In the genomic region with DNA sequence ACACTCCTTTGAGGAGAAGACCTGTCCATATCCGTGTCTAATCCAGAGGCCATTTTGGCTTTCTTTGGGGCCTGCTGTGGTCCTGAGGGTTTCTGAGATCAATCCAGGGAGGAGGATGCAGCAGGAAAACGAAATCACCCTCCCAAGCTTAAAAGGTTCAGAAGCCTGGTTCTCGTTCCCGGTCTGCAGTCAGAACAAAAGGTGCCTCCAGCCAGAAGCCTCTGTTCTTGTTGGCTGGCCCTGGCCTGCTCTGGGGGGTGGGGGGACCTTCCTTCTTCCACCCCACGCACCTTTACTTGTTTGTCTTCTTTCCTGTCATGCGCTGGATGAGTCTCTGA, we compare ENCODE assay signal across 9 mouse cellular contexts. TPM values are rescaled to one million over a fixed set of nuclear protein-coding genes. Genes with fewer than 3 reads are reported as not detected.
DNase-seq lines count a peak whose midpoint lies in the region; ATAC-seq lines count a peak whose summit lies in the region.
"Had no signal": no experiment of that assay in that cellular context is flagged by ENCODE, and none has a peak within 500 bp of the region (broad histone marks: within the 10 kb centered on the region; RNA-seq: fewer than 3 reads in every experiment).

No protein-coding gene starts in this region.

- H3K4me2 ChIP-seq in heart, embryonic 14.5 days (ENCODE audit: low read length), result peak overlapping the region; percentile 57
- H3K4me2 ChIP-seq in hindbrain, embryonic 12.5 days (replicated peaks), result peak overlapping the region; percentile 42
- peak overlapping the region; percentile 46 for H3K4me2 ChIP-seq in midbrain, embryonic 12.5 days (replicated peaks)

- H3K27me3 ChIP-seq in heart, embryonic 14.5 days (ENCODE audit: control insufficient read depth, insufficient read depth, low read length), result no peaks in the 10 kb centered on the region
- H3K27me3 ChIP-seq in embryonic facial prominence, embryonic 10.5 days (replicated peaks; ENCODE audit: low read depth, poor library complexity, severe bottlenecking), result no peaks in the 10 kb centered on the region
- no peaks in the 10 kb centered on the region for H3K27me3 ChIP-seq in hindbrain, embryonic 12.5 days
- 0 out of 2 replicates have a peak, but pooled peaks cover 7% of the 10 kb centered on the region for H3K27me3 ChIP-seq in midbrain, embryonic 12.5 days

- intact Hi-C loops in heart, postnatal 14 days (cut with DNase I), result no loop called here
- intact Hi-C loops in left cerebral cortex, postnatal 14 days (cut with DNase I), result no loop called here
- intact Hi-C loops in gastrocnemius, postnatal 14 days (cut with DNase I; ENCODE audit: low total_unique reads), result no loop called here

- ATAC-seq in heart, embryonic 14.5 days (ENCODE audit: insufficient number of reproducible peaks, insufficient read depth, low FRiP score, low read depth), result no peak
- peak; percentile 32 for ATAC-seq in hindbrain, embryonic 12.5 days (ENCODE audit: low FRiP score)
- no peak for ATAC-seq in midbrain, embryonic 12.5 days (ENCODE audit: low FRiP score, low read depth)

- whole genome bisulfite sequencing in heart, embryonic 14.5 days, result 44% methylated on average over 6 of the region's 6 CpGs
- WGBS in embryonic facial prominence, embryonic 10.5 days, result 26% methylated on average over 6 of the region's 6 CpGs
- 20% methylated on average over 6 of the region's 6 CpGs for WGBS in hindbrain, embryonic 12.5 days
- WGBS in midbrain, embryonic 12.5 days, result 18% methylated on average over 6 of the region's 6 CpGs

- H3K4me1 ChIP-seq in heart, embryonic 14.5 days (ENCODE audit: control insufficient read depth in 2 of 2, insufficient read depth in 2 of 2, low read length in 2 of 2), result peaks cover 0 to 9% of the 10 kb centered on the region in 2 experiments; a peak in 2 of 4 replicates
- H3K4me1 ChIP-seq in embryonic facial prominence, embryonic 10.5 days, result peaks cover 20% of the 10 kb centered on the region
- H3K4me1 ChIP-seq in hindbrain, embryonic 12.5 days, result peaks cover 14% of the 10 kb centered on the region
- peaks cover 13% of the 10 kb centered on the region for H3K4me1 ChIP-seq in midbrain, embryonic 12.5 days

- peaks cover 23% of the 10 kb centered on the region for H3K36me3 ChIP-seq in heart, embryonic 14.5 days (ENCODE audit: control insufficient read depth, insufficient read depth, low read length)
- peaks cover 32% of the 10 kb centered on the region for H3K36me3 ChIP-seq in embryonic facial prominence, embryonic 10.5 days (replicated peaks)
- peaks cover 15% of the 10 kb centered on the region for H3K36me3 ChIP-seq in hindbrain, embryonic 12.5 days
- peaks cover 26% of the 10 kb centered on the region for H3K36me3 ChIP-seq in midbrain, embryonic 12.5 days

- H3K4me3 ChIP-seq in heart, embryonic 14.5 days (ENCODE audit: control insufficient read depth in 1 of 2, insufficient read depth in 1 of 2, low read depth in 1 of 2, low read length in 2 of 2), result peak overlapping the region in 1 of 2 experiments; percentile 11; a peak in 1 of 4 replicates
- H3K4me3 ChIP-seq in embryonic facial prominence, embryonic 10.5 days, result peak overlapping the region; percentile 42
- H3K4me3 ChIP-seq in hindbrain, embryonic 12.5 days, result no peak overlapping the region
- H3K4me3 ChIP-seq in midbrain, embryonic 12.5 days, result peak overlapping the region; percentile 13; the same call in 1 of the 2 replicates

- no peak for DNase-seq in heart, postnatal 14 days
- no peak for DNase-seq in embryonic facial prominence, embryonic 10.5 days (ENCODE audit: low spot score)
- DNase-seq in thymus, postnatal 36 days, result no peak
- DNase-seq in left cerebral cortex, postnatal 14 days (ENCODE audit: low spot score in 2 of 2), result no peak
- no peak for DNase-seq in gastrocnemius, postnatal 14 days
- DNase-seq: spleen, adult 18-20 months had no signal

- no peak overlapping the region for H3K27ac ChIP-seq in heart, embryonic 14.5 days (replicated peaks in 1 of 2; ENCODE audit: control insufficient read depth in 1 of 2, insufficient read depth in 1 of 2, low read depth in 2 of 2, low read length in 2 of 2)
- peak overlapping the region; percentile 62 for H3K27ac ChIP-seq in embryonic facial prominence, embryonic 10.5 days (replicated peaks)
- 0 out of 2 replicates have a peak overlapping the region, but pooled peaks have one; percentile 0 for H3K27ac ChIP-seq in hindbrain, embryonic 12.5 days
- H3K27ac ChIP-seq in midbrain, embryonic 12.5 days (replicated peaks), result no peak overlapping the region

- peaks cover 15% of the 10 kb centered on the region for H3K9me3 ChIP-seq in heart, embryonic 14.5 days (ENCODE audit: control insufficient read depth, low read length)
- H3K9me3 ChIP-seq in embryonic facial prominence, embryonic 10.5 days, result peaks cover 17% of the 10 kb centered on the region; the same call in 1 of the 2 replicates
- peaks cover 9% of the 10 kb centered on the region for H3K9me3 ChIP-seq in hindbrain, embryonic 12.5 days (replicated peaks)
- H3K9me3 ChIP-seq in midbrain, embryonic 12.5 days, result 0 out of 2 replicates have a peak, but pooled peaks cover 13% of the 10 kb centered on the region

- H3K9ac ChIP-seq in heart, embryonic 14.5 days (ENCODE audit: low read length), result peak overlapping the region; percentile 38; the same call in 1 of the 2 replicates
- no peak overlapping the region for H3K9ac ChIP-seq in hindbrain, embryonic 12.5 days
- no peak overlapping the region for H3K9ac ChIP-seq in midbrain, embryonic 12.5 days (replicated peaks)

RNA-seq across cellular contexts. Expression of gene Npepl1, which starts 17.2 kb away (rescaled TPM):
- 44.3 and 44.5 TPM in 2 replicates for polyA plus RNA-seq in heart, embryonic 14.5 days (2014; fragmentation: Nextera tagmentation; extraction: Ambion mirVana)
- 10 to 100 TPM; 54.6 to 57.4 TPM for total RNA-seq in heart, postnatal 14 days (2021)
- 38.4 and 40.5 TPM in 2 replicates for polyA plus RNA-seq in embryonic facial prominence, embryonic 10.5 days (2016; fragmentation: Nextera tagmentation; extraction: Ambion mirVana)
- 27.0 and 29.0 TPM in 2 replicates for polyA plus RNA-seq in hindbrain, embryonic 12.5 days (2016; fragmentation: Nextera tagmentation; extraction: Ambion mirVana)
- polyA plus RNA-seq in midbrain, embryonic 12.5 days (2016; fragmentation: Nextera tagmentation; extraction: Ambion mirVana), result 33.5 and 34.5 TPM in 2 replicates
- total RNA-seq in left cerebral cortex, postnatal 14 days (2021), result 10 to 100 TPM; 12.2 to 14.1 TPM
- 10 to 100 TPM; 45.6 to 45.9 TPM for total RNA-seq in gastrocnemius, postnatal 14 days (2021)

RNA-seq across cellular contexts. Expression of gene Stx16, which starts 51.2 kb away (rescaled TPM):
- 6.9 and 7.9 TPM in 2 replicates for polyA plus RNA-seq in heart, embryonic 14.5 days (2014; fragmentation: Nextera tagmentation; extraction: Ambion mirVana)
- total RNA-seq in heart, postnatal 14 days (2021), result 10 to 100 TPM; 25.9 to 30.0 TPM
- 10.6 and 11.2 TPM in 2 replicates for polyA plus RNA-seq in embryonic facial prominence, embryonic 10.5 days (2016; fragmentation: Nextera tagmentation; extraction: Ambion mirVana)
- 12.8 and 13.5 TPM in 2 replicates for polyA plus RNA-seq in hindbrain, embryonic 12.5 days (2016; fragmentation: Nextera tagmentation; extraction: Ambion mirVana)
- polyA plus RNA-seq in midbrain, embryonic 12.5 days (2016; fragmentation: Nextera tagmentation; extraction: Ambion mirVana), result 12.3 and 13.8 TPM in 2 replicates
- 10 to 100 TPM; 40.2 to 41.2 TPM for total RNA-seq in left cerebral cortex, postnatal 14 days (2021)
- total RNA-seq in gastrocnemius, postnatal 14 days (2021), result 10 to 100 TPM; 22.1 to 26.1 TPM

Comparison
In these comparisons a context has a peak if more than half of its experiments do, and no peak if none do; other contexts are left out.
1. H3K27ac ChIP-seq: peak in embryonic facial prominence, embryonic 10.5 days (single experiment) and hindbrain, embryonic 12.5 days (single experiment); none in heart, embryonic 14.5 days (0 of 2) and midbrain, embryonic 12.5 days (single experiment).
2. Peak in every context shown above with its lines, with median percentiles within 50 percentile points of each other: H3K4me2 ChIP-seq.